Mouse (Mus musculus) left cerebral cortex, adult 9 months (tissue): ENCODE measurements around the gene Duxbl1.
"Not testable (repeated sequence)": the region's sequence is repeated elsewhere in the genome, so short reads cannot be mapped to it uniquely, and the experiment has no call there.

Source experiments
- DNase-seq, 2 experiments: peaks; one replicate each; pipeline ENCODE4 v3.0.0; 2022; ENCODE audit warnings: low spot score in 2 of 2

The Duxbl1 gene

DNA sequence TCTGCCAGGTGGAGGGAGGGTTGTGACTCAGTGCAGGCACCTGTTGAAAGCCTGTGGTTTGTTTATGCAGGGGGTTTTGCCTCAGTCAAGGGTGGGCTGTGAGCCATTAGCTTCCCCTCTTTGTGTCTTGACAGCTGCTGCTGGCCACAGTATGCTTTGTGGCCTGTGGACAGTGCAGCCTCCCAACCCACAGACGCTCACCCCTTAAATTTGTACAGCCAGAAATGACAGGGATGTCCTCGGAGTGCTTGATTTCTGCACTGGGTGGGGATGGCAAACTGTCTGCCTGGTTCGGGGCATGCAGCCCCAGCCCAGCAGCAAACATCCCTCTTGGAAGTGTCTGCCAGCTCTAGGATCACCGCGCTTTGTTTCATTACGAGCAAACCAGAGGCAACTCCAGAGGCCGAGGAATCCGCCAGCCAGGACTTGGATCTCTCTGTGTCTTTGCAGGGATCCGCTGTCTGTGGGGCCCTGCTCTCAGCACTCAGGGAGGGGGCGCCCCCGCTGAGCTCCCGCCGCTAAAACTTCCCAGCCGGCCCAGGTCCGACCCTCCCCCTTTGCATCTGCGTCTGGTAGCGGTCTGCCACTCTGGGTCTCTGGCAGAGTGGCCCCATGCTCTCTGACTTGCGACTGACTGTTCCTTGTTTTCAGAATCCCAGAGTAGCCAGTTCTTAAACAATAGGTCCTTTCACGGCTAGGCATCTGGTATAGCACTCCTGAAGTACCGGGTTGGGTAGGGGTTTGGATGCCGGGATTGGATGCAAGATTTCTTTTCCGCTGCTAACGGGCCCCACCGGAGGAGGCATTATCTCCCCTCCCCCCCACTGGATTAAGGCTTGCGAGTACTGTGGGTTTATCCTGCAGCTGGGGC lies at the start of gene Duxbl1:
Gene Duxbl1, plus strand, starts transcription at position 207 of the 871 bp plus-strand sequence.
- not testable (repeated sequence) for DNase-seq

- not testable (repeated sequence) for DNase-seq
Measured at GRCm38 (mm10) chr14:25936867-25937630, 41.3 kb upstream of the Duxbl1 start.

DNA sequence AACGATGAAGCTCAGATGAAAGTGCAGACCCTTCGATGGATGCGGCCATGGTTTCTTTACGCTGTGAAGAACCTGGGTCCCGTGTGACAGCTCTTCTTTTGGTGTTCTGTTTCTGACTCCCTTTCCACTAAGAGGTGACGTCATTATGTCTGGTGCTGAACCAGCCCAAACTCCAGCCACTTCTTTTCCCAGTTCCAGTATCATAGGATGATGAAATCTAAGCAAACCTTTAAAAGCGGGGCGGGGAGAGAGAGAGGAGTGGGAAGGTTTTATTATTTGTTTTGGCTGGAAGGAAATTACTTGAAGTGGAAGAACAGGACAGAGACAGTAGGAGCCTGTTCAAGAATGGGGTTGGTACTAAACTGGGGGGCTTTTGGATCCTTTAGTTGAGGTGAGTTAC lies 40.4 kb upstream of the Duxbl1 start, which contains the start of gene Cphx1:
Gene Cphx1, plus strand, starts transcription at position 301 of the 400 bp plus-strand sequence.
- not testable (repeated sequence) for DNase-seq

DNA sequence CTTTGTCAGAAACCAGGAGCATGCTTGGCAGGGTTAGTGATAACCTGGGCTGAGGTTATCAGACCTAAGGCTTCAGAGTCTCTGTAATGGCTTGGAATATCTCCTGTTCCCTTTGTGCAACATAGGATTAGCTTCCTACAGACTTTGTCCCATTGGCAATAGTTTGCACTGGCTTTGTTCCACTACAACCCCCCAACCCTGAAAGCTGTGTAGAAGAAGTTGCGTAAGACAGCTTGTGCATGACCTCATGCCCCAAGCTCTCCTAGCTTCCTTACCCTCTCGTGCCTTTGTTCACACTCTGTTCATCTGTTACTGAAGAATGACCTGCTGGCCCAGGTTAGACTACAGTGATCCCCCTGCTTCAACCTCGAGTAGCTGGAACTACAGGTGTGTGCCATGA lies 20.5 kb upstream of the Duxbl1 start:
- DNase-seq, result not testable (repeated sequence)

DNA sequence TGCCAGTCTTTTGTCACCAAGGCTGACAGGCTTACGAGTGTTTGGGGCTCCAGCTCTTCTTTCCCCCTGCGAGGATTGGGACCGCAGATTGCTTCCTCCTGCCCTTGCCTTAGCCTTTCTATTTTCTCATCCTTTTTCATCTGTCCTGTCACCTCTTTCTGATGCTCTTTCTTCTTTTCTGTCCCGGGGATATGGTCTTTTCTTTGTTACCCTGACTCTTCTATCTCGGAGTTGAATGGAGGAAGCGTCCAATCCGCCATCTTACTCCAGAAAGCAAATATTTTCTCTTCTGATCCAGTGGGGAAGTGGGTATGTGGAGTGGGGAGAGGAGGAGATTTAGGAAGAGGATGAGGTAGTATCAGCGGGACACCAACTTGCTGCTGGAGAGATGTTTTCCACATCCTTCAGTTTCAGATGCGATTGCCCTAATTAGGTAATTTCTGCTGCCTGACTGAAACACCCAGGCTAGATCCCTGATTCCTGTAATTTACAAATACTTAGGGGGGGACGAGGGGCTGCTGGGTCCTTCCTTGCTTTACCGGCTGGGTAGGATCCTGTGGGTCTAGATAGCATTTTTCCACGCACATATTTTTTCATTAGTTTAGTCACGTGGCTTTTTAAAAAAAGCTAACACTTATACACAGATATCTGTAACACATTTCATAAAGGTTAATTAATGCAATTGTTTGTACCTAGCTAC lies 1.0 kb downstream of the Duxbl1 start:
- not testable (repeated sequence) for DNase-seq

DNA sequence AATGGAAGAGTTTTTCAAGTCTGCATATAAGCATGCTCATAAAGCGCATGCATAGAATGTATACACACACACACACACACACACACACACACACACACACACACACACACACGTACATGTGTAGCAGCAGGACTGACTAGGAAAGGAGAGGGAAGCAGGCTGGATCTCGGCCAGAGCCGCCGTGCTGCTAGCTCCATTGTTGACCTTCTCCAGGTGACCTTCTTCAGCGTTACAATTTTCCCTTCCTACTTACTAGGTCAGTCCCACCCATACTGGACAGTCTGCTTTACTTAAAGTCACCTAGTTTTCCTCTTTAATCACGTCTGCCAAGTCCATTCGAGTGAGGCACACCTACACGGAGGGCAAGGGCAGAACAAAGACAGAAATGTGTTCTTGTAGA lies 3.5 kb downstream of the Duxbl1 start:
- DNase-seq, result not testable (repeated sequence)

GRCm38 (mm10) chr14:26007462-26007861 lies 29.1 kb downstream of the Duxbl1 start:
- DNase-seq, result not testable (repeated sequence)

- not testable (repeated sequence) for DNase-seq
Measured at GRCm38 (mm10) chr14:26016414-26016813, 38.0 kb downstream of the Duxbl1 start.

DNA sequence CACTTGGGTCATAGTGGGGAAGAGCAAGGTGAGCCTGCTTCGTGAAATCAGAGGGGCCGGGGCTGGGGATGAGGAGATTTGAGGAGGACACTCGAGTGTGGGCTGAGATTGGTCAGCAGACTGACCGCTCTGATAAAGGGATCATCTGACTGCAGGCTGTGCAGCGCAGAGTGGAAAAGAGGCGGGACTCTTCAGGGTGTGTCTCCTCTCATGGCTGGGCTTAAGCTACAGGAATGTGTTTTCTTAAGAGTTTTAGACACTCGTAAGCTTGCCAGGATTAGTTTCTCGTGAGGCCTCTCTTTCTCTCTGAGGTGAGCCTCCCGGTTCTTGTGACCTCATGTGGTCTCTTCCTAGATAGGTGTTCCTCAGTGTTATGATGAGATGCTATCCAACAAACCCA lies 43.2 kb downstream of the Duxbl1 start:
- DNase-seq, result not testable (repeated sequence)

GRCm38 (mm10) chr14:26022831-26023230 lies 44.5 kb downstream of the Duxbl1 start:
- DNase-seq, result not testable (repeated sequence)

GRCm38 (mm10) chr14:26025653-26026052 lies 47.3 kb downstream of the Duxbl1 start:
- not testable (repeated sequence) for DNase-seq

GRCm38 (mm10) chr14:26034364-26034763 lies 56.0 kb downstream of the Duxbl1 start:
- DNase-seq, result not testable (repeated sequence)

DNA sequence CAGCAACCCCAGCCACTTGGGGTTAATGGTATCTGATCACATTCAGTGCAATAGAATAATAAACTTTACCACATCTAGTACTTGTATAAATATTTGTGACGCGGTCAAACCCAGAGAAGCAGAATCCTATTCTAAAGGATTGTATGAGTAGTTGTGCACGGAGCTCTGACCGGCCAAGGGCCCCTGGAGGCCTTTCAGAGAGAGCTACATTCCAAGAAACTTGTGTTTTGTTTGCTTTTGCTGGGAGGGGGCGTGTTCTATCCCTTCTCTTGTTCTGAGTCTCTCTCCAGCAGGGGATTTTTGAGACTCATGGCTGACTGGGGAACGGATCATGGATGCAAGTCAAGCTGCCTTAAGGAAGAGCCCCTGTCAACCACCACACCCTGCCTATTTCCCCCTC lies 57.1 kb downstream of the Duxbl1 start:
- DNase-seq, result not testable (repeated sequence)
